Mouse (Mus musculus) CH12.LX (cell line): ENCODE data around the gene Kank3. TPM values are rescaled to one million over a fixed set of nuclear protein-coding genes. Genes with fewer than 3 reads are reported as not detected.

Experiments
- DNase-seq: peaks from one replicate; pipeline ENCODE4 v3.0.0-alpha.2; 2013; ENCODE audit errors: extremely low read depth
- H3K27ac ChIP-seq: 2 replicates; pipeline ENCODE4 v1.5.1; 2012; ENCODE audit warnings: low read depth, mild to moderate bottlenecking, control low read depth, moderate library complexity; ENCODE audit not compliant: insufficient read depth
- H3K27me3 ChIP-seq: replicated peaks from 2 replicates; pipeline ENCODE3; 2012; ENCODE audit warnings: inconsistent platforms
- H3K36me3 ChIP-seq, 2 experiments: replicated peaks in 1 of 2; 2 replicates each; pipeline versions ENCODE3 to v1.6.1; 2012; ENCODE audit warnings: inconsistent platforms in 1 of 2, low read length in 1 of 2, mild to moderate bottlenecking in 1 of 2, mixed read lengths in 1 of 2, moderate library complexity in 1 of 2; ENCODE audit not compliant: control insufficient read depth in 1 of 2, insufficient read depth in 1 of 2
- H3K4me1 ChIP-seq, 2 experiments: 2 replicates each; pipeline ENCODE4 v1.6.1; 2012; ENCODE audit warnings: inconsistent platforms in 1 of 2, moderate library complexity in 1 of 2; ENCODE audit not compliant: insufficient read depth in 2 of 2, control insufficient read depth in 1 of 2
- H3K4me2 ChIP-seq: 2 replicates; pipeline ENCODE4 v1.6.1; 2012; ENCODE audit warnings: low read depth, mild to moderate bottlenecking, control low read depth; ENCODE audit not compliant: poor library complexity, insufficient read depth, severe bottlenecking
- H3K4me3 ChIP-seq, 3 experiments: fragments of 150-350 bp in 1 of 3; sonication (generic) in 1 of 3; replicated peaks in 1 of 3; 2 replicates each; pipeline versions ENCODE3 to v1.5.1; 2011 to 2012; ENCODE audit warnings: low read depth in 2 of 3, low read length in 2 of 3, mild to moderate bottlenecking in 2 of 3, moderate library complexity in 2 of 3, control low read depth in 1 of 3, improper control_type of control experiment in 1 of 3, inconsistent platforms in 1 of 3, mixed read lengths in 1 of 3; ENCODE audit not compliant: poor library complexity in 1 of 3
- H3K79me2 ChIP-seq: replicated peaks from 2 replicates; pipeline ENCODE4 v1.6.1; 2012; ENCODE audit warnings: mild to moderate bottlenecking, moderate library complexity; ENCODE audit not compliant: control insufficient read depth, poor library complexity, insufficient read depth, severe bottlenecking; ENCODE audit errors: extremely low read depth
- H3K9ac ChIP-seq: 2 replicates; pipeline ENCODE4 v1.6.1; 2012; ENCODE audit warnings: low read depth, mild to moderate bottlenecking, control low read depth, moderate library complexity; ENCODE audit not compliant: insufficient read depth
- H3K9me3 ChIP-seq: replicated peaks from 2 replicates; pipeline ENCODE3; 2012; ENCODE audit warnings: low read length, inconsistent platforms, mixed read lengths
- BHLHE40 ChIP-seq: IDR thresholded peaks from 2 replicates; pipeline ENCODE4 v1.6.1; 2011; ENCODE audit warnings: mild to moderate bottlenecking, low read depth, low read length, improper control_type of control experiment
- CHD1 ChIP-seq: IDR thresholded peaks from 2 replicates; pipeline ENCODE4 v1.6.1; 2012; ENCODE audit warnings: low read depth, low read length, improper control_type of control experiment, inconsistent platforms
- CHD2 ChIP-seq: IDR thresholded peaks from 2 replicates; pipeline ENCODE4 v1.6.1; 2011; ENCODE audit warnings: low read length, improper control_type of control experiment
- E2F4 ChIP-seq: IDR thresholded peaks from 2 replicates; pipeline ENCODE4 v1.6.1; 2011; ENCODE audit warnings: low read depth, low read length, improper control_type of control experiment; ENCODE audit not compliant: insufficient replicate concordance
- ELF1 ChIP-seq: IDR thresholded peaks from 2 replicates; pipeline ENCODE4 v1.6.1; 2014; ENCODE audit warnings: low read depth, mild to moderate bottlenecking, inconsistent platforms, low read length, improper control_type of control experiment
- EP300 ChIP-seq: IDR thresholded peaks from 2 replicates; pipeline ENCODE4 v1.6.1; 2011; ENCODE audit warnings: low read length, improper control_type of control experiment
- ETS1 ChIP-seq: conservative IDR thresholded peaks from 2 replicates; pipeline ENCODE4 v1.6.1; 2012; ENCODE audit warnings: low read depth, mild to moderate bottlenecking, inconsistent platforms, low read length, improper control_type of control experiment, moderate library complexity
- HCFC1 ChIP-seq: IDR thresholded peaks from 2 replicates; pipeline ENCODE4 v1.6.1; 2012; ENCODE audit warnings: low read depth, mild to moderate bottlenecking, inconsistent platforms, low read length, improper control_type of control experiment
- IRF4 ChIP-seq: IDR thresholded peaks from 2 replicates; pipeline ENCODE4 v1.6.1; 2014; ENCODE audit warnings: low read depth, mild to moderate bottlenecking, inconsistent platforms, low read length, improper control_type of control experiment
- MAFK ChIP-seq: IDR thresholded peaks from 2 replicates; pipeline ENCODE4 v1.6.1; 2011; ENCODE audit warnings: low read length, improper control_type of control experiment; ENCODE audit not compliant: insufficient replicate concordance
- MAX ChIP-seq: IDR thresholded peaks from 2 replicates; pipeline ENCODE4 v1.6.1; 2011; ENCODE audit warnings: low read length, improper control_type of control experiment
- MYC ChIP-seq: IDR thresholded peaks from 2 replicates; pipeline ENCODE4 v1.6.1; 2011; ENCODE audit warnings: low read depth, mild to moderate bottlenecking, improper control_type of control experiment, low read length
- NELFE ChIP-seq: IDR thresholded peaks from 2 replicates; pipeline ENCODE4 v1.6.1; 2011; ENCODE audit warnings: low read depth, low read length, improper control_type of control experiment
- NRF1 ChIP-seq: IDR thresholded peaks from 2 replicates; pipeline ENCODE4 v1.6.1; 2014; ENCODE audit warnings: low read depth, mild to moderate bottlenecking, inconsistent platforms, low read length, improper control_type of control experiment, moderate library complexity
- PAX5 ChIP-seq: IDR thresholded peaks from 2 replicates; pipeline ENCODE4 v1.6.1; 2012; ENCODE audit warnings: low read length, inconsistent platforms, mixed read lengths
- POLR2AphosphoS2 ChIP-seq: IDR thresholded peaks from 2 replicates; pipeline ENCODE4 v1.6.1; 2011; ENCODE audit warnings: low read depth, low read length, improper control_type of control experiment
- RAD21 ChIP-seq: IDR thresholded peaks from 2 replicates; pipeline ENCODE4 v1.6.1; 2011; ENCODE audit warnings: low read depth, mild to moderate bottlenecking, low read length, improper control_type of control experiment, moderate library complexity
- SIN3A ChIP-seq: IDR thresholded peaks from 2 replicates; pipeline ENCODE4 v1.6.1; 2012; ENCODE audit warnings: low read length, improper control_type of control experiment, inconsistent platforms
- SMC3 ChIP-seq: IDR thresholded peaks from 2 replicates; pipeline ENCODE4 v1.6.1; 2011; ENCODE audit warnings: low read depth, low read length, improper control_type of control experiment
- USF1 ChIP-seq: IDR thresholded peaks from 2 replicates; pipeline ENCODE4 v1.6.1; 2014; ENCODE audit warnings: low read depth, mild to moderate bottlenecking, inconsistent platforms, low read length, improper control_type of control experiment
- ZC3H11A ChIP-seq: IDR thresholded peaks from 2 replicates; pipeline ENCODE4 v1.6.1; 2012; ENCODE audit warnings: low read depth, mild to moderate bottlenecking, inconsistent platforms, low read length, improper control_type of control experiment
- dilution Hi-C: fragments of 300-500 bp; cut with MboI; formaldehyde crosslinking; loops from 2 replicates; pipeline ENCODE4 v1.14.3; 2020; ENCODE audit warnings: low sequenced_read_pairs; ENCODE audit not compliant: extremely low pct_unique_long_range_greater_than_20kb, extremely low pct_ligation_motif_present
- in situ Hi-C: fragments of 300-500 bp; cut with MboI; formaldehyde crosslinking; loops from 3 replicates; pipeline ENCODE4 v1.14.3; 2019; ENCODE audit warnings: low sequenced_read_pairs, low pct_ligation_motif_present, low pct_unique_long_range_greater_than_20kb, mixed read lengths
- polyA plus RNA-seq: library from polyadenylated mRNA; unstranded; fragments of >175 nt; gene quantifications from 2 replicates; pipeline ENCODE4 v1.2.1, GENCODE M21; 2012; ENCODE audit warnings: low read depth; ENCODE audit not compliant: insufficient read length
- total RNA-seq, 2 experiments: library from RNA; depleted of rRNA; stranded (reverse); fragments of 300-350 nt in 1 of 2; fragments of >200 nt in 1 of 2; gene quantifications; 2 replicates each; pipeline ENCODE4 v1.2.3; 2012 to 2014

The Kank3 gene
- total and polyA plus RNA-seq, 3 experiments = 0.50 to 15.7 (median 1.8) TPM

GRCm38 (mm10) chr17:33826850-33827249 lies 16.5 kb downstream of the Kank3 start (continued):
- TF ChIP-seq ZC3H11A = 0 out of 2 replicates have a peak, but pooled peaks have one; percentile 2
- TF ChIP-seq HCFC1 = peak; percentile 29; the same call in 1 of the 2 replicates
- peak; percentile 40; the same call in 1 of the 2 replicates for TF ChIP-seq SIN3A
- TF ChIP-seq ETS1 = no peak
- TF ChIP-seq MAFK = no peak
- TF ChIP-seq IRF4 = no peak
- no peak for TF ChIP-seq ELF1
- 0 out of 2 replicates have a peak, but pooled peaks have one; percentile 21 for TF ChIP-seq MYC
- peak; percentile 26; the same call in 1 of the 2 replicates for TF ChIP-seq NELFE
- no peak for TF ChIP-seq PAX5

DNA sequence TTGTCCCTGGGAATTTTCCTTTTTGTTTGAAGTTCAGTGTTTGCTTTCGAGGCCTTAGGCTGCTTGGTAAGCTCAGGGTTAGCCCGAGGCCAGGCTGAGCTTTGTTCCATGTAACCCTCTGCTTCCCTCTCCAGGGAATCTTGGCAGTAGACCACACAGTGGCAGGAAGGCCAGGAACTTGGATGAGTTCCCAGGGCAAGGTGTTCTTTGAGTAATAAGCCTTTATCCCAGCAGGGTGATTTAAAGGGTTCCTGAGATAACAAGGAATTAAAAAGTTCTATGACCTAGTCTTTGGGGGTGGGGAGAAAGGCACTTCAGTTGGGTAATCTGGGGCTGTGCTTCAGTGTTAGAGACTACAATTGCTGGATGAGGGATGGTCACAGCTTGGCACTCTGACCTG lies 18.6 kb downstream of the Kank3 start:
- Histone ChIP-seq H3K27me3 (no peaks in the 10 kb centered on the region), H3K4me3 (no peak overlapping the region), H3K79me2 (peaks cover 24% of the 10 kb centered on the region), H3K36me3 (peaks cover 31 to 69% of the 10 kb centered on the region in 2 experiments), H3K9me3 (no peaks in the 10 kb centered on the region), H3K9ac (no peak overlapping the region), H3K27ac (no peak overlapping the region), H3K4me1 (peaks cover 2 to 20% of the 10 kb centered on the region in 2 experiments; a peak in 3 of 4 replicates), H3K4me2 (no peak overlapping the region)
- DNase-seq = no peak
- TF ChIP-seq RAD21 = no peak
- TF ChIP-seq NELFE = no peak
- TF ChIP-seq PAX5 = no peak
- TF ChIP-seq EP300 = no peak
- TF ChIP-seq ETS1 = no peak
- TF ChIP-seq CHD2 = no peak
- no peak for TF ChIP-seq MAX
- TF ChIP-seq NRF1 = no peak
- TF ChIP-seq CHD1 = no peak
- TF ChIP-seq MYC = no peak
- TF ChIP-seq BHLHE40 = no peak
- no peak for TF ChIP-seq ELF1
- no peak for TF ChIP-seq SMC3
- TF ChIP-seq SIN3A = no peak
- TF ChIP-seq POLR2AphosphoS2 = no peak
- no peak for TF ChIP-seq E2F4
- TF ChIP-seq USF1 = no peak
- dilution Hi-C loops = no loop called here
- in situ Hi-C loops = no loop called here
